Mouse (Mus musculus): ENCODE data around the gene H6pd.

The H6pd gene

GRCm38 (mm10) chr4:150006991-150007390, 1.8 kb downstream of the H6pd start:
- peaks cover 71% of the 10 kb centered on the region for H3K4me1 ChIP-seq (replicated peaks; ENCODE audit: low read depth, low read length)

DNA sequence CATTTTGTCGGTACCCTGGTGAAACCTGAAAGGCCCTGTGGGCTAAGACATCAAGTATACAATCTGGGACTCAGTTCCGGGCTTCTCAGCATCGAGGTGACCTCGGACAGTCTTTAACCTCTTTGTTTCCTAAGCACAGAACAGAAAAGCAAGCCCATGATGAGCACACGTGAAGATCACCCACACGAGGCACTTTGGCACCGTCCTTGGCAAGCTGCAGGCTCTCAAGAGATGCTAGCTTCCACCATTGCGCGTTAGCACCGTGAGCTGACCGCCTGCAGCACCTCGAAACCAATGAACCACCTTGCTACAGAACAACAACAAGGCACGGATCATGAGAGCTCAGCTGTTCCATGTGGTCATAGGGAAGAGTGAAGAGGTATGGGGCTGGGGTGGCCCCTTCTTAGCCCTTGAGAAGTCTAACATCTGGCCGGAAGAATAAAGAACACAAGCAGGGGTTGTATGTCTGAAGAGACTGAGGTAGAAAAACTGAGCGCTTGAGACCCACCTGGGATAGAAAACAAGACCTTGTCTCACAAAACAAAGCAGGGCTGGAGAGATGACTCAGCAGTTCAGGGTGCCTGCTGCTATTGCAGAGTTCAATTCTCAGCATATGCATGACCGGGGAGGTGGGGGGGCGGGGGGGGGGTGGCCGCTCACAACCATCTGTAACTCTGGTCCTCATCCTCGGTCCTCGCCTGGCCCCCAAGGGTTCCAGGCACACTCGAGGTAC, 2.5 kb downstream of the H6pd start:
- peaks cover 74% of the 10 kb centered on the region for H3K4me1 ChIP-seq (replicated peaks; ENCODE audit: low read depth, low read length)
- peaks cover 20% of the 10 kb centered on the region for H3K27me3 ChIP-seq (ENCODE audit: insufficient read depth, low read length)
- no peaks in the 10 kb centered on the region for H3K36me3 ChIP-seq (ENCODE audit: insufficient read depth, low read length)
- no peak overlapping the region for H3K4me3 ChIP-seq (replicated peaks; ENCODE audit: low read length)
- TF ChIP-seq NANOG (IDR thresholded peaks at IDR 0.05; ENCODE audit: borderline replicate concordance, low read length) (no peak), CTCF (conservative IDR thresholded peaks at IDR 0.05; ENCODE audit: low read length) (no peak), POU5F1 (IDR thresholded peaks at IDR 0.05; ENCODE audit: borderline replicate concordance, low read length) (no peak)
- no peaks in the 10 kb centered on the region for H3K9me3 ChIP-seq (ENCODE audit: low read length)

More at GRCm38 (mm10) chr4:150006991-150007390, 1.8 kb downstream of the H6pd start:
- H3K27me3 ChIP-seq (ENCODE audit: insufficient read depth, low read length): peaks cover 20% of the 10 kb centered on the region
- no peak overlapping the region for H3K4me3 ChIP-seq (replicated peaks; ENCODE audit: low read length)
- TF ChIP-seq CTCF (conservative IDR thresholded peaks at IDR 0.05; ENCODE audit: low read length) (no peak), NANOG (IDR thresholded peaks at IDR 0.05; ENCODE audit: borderline replicate concordance, low read length) (no peak), POU5F1 (IDR thresholded peaks at IDR 0.05; ENCODE audit: borderline replicate concordance, low read length) (no peak)
- H3K36me3 ChIP-seq (ENCODE audit: insufficient read depth, low read length): no peaks in the 10 kb centered on the region
- no peaks in the 10 kb centered on the region for H3K9me3 ChIP-seq (ENCODE audit: low read length)

DNA sequence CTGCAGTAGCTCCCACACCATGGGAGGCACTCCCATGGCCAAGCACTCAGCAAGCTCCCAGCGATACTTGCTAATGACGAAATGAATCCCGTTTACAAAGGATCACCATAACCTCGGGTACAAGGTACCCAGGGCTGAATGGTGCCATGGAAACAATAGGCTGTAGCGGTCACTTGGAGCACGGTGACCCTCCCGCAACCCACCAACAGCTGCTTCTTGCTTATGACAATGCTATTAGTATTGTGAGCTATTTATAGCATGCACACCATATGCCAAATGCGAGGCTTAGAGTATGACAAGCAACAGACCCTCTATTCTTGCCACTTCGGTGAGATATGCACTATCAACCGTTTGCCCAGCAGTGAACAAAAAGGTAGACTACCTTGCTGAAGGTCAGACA, 3.6 kb downstream of the H6pd start:
- peaks cover 84% of the 10 kb centered on the region for H3K4me1 ChIP-seq (replicated peaks; ENCODE audit: low read depth, low read length)
- H3K27me3 ChIP-seq (ENCODE audit: insufficient read depth, low read length): peaks cover 11% of the 10 kb centered on the region
- no peaks in the 10 kb centered on the region for H3K9me3 ChIP-seq (ENCODE audit: low read length)
- TF ChIP-seq POU5F1 (IDR thresholded peaks at IDR 0.05; ENCODE audit: borderline replicate concordance, low read length) (no peak), CTCF (conservative IDR thresholded peaks at IDR 0.05; ENCODE audit: low read length) (no peak), NANOG (IDR thresholded peaks at IDR 0.05; ENCODE audit: borderline replicate concordance, low read length) (no peak)
- H3K36me3 ChIP-seq (ENCODE audit: insufficient read depth, low read length): no peaks in the 10 kb centered on the region
- no peak overlapping the region for H3K4me3 ChIP-seq (replicated peaks; ENCODE audit: low read length)

GRCm38 (mm10) chr4:150003641-150004040, 5.2 kb downstream of the H6pd start:
- Histone ChIP-seq H3K9me3 (ENCODE audit: low read length) (no peaks in the 10 kb centered on the region), H3K4me3 (replicated peaks; ENCODE audit: low read length) (no peak overlapping the region), H3K36me3 (ENCODE audit: insufficient read depth, low read length) (no peaks in the 10 kb centered on the region), H3K27me3 (ENCODE audit: insufficient read depth, low read length) (peaks cover 7% of the 10 kb centered on the region; the same call in 1 of the 2 replicates), H3K4me1 (replicated peaks; ENCODE audit: low read depth, low read length) (peaks cover 92% of the 10 kb centered on the region)
- no peak for TF ChIP-seq NANOG (IDR thresholded peaks at IDR 0.05; ENCODE audit: borderline replicate concordance, low read length)
- no peak for TF ChIP-seq POU5F1 (IDR thresholded peaks at IDR 0.05; ENCODE audit: borderline replicate concordance, low read length)
- TF ChIP-seq CTCF (conservative IDR thresholded peaks at IDR 0.05; ENCODE audit: low read length): no peak

DNA sequence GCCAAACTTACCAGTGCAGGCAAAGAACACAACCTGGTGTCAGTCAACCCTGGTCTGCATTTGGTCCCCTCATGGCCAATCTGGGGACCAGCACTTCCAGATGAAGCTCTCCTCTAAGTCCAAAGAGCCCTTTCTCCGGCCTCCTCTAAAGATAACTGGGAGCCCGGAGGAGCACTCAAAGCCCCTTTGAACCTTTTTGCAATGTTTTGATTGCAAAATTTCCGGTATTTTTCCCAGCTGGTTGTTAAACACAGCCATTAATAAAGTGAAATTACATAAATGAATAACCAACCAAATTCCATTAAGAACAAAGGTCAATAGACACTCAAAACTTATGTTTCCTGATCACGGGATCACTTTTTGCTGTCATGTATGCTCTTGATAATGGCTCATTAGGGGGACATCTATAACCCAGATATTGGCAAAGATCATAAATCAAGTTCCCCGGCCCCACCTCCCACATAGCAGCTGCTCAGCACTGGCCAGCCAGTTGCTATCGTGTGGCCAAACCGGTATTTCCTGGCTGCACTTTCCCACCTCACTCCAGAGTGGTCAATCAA, 5.7 kb downstream of the H6pd start:
- H3K4me1 ChIP-seq (replicated peaks; ENCODE audit: low read depth, low read length): peaks cover 95% of the 10 kb centered on the region

DNA sequence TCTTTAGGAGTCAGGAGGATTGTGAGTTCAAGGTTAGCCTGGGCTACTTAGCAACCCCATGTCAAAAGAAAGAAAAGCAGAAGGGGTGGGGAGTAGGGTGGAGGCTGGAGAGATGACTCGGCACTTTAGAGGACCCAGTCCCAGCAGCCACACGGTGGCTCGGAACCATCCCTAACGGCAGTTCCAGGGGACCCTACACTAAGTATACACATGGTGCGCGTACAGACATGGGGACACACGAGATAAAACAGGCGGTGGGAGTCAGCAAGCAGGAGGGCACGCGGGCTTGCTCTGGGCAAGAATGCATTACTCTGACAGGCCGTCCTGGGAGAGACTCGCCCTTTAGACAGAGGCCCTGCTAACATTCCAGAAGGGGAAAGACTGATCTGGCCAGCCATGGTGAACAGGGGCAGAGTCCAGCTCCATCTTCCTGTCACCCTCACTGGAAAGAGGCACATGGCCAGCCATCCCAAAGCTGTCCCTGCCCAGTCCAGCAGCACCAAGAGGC, 6.7 kb downstream of the H6pd start:
- Histone ChIP-seq H3K4me1 (replicated peaks; ENCODE audit: low read depth, low read length) (peaks cover 90% of the 10 kb centered on the region), H3K36me3 (ENCODE audit: insufficient read depth, low read length) (no peaks in the 10 kb centered on the region), H3K9me3 (ENCODE audit: low read length) (no peaks in the 10 kb centered on the region), H3K4me3 (replicated peaks; ENCODE audit: low read length) (peak overlapping the region; percentile 50), H3K27me3 (ENCODE audit: insufficient read depth, low read length) (no peaks in the 10 kb centered on the region)
- TF ChIP-seq CTCF (conservative IDR thresholded peaks at IDR 0.05; ENCODE audit: low read length) (no peak), POU5F1 (IDR thresholded peaks at IDR 0.05; ENCODE audit: borderline replicate concordance, low read length) (no peak), NANOG (IDR thresholded peaks at IDR 0.05; ENCODE audit: borderline replicate concordance, low read length) (no peak)

More for the DNA sequence above, 5.7 kb downstream of the H6pd start:
- TF ChIP-seq CTCF (conservative IDR thresholded peaks at IDR 0.05; ENCODE audit: low read length) (no peak), NANOG (IDR thresholded peaks at IDR 0.05; ENCODE audit: borderline replicate concordance, low read length) (no peak), POU5F1 (IDR thresholded peaks at IDR 0.05; ENCODE audit: borderline replicate concordance, low read length) (no peak)
- no peaks in the 10 kb centered on the region for H3K36me3 ChIP-seq (ENCODE audit: insufficient read depth, low read length)
- H3K4me3 ChIP-seq (replicated peaks; ENCODE audit: low read length): no peak overlapping the region
- peaks cover 7% of the 10 kb centered on the region; the same call in 1 of the 2 replicates for H3K27me3 ChIP-seq (ENCODE audit: insufficient read depth, low read length)
- H3K9me3 ChIP-seq (ENCODE audit: low read length): no peaks in the 10 kb centered on the region

- Histone ChIP-seq H3K4me3 (replicated peaks; ENCODE audit: low read length) (peak overlapping the region; percentile 50; the same call in 1 of the 2 replicates), H3K27me3 (ENCODE audit: insufficient read depth, low read length) (no peaks in the 10 kb centered on the region), H3K9me3 (ENCODE audit: low read length) (no peaks in the 10 kb centered on the region), H3K36me3 (ENCODE audit: insufficient read depth, low read length) (no peaks in the 10 kb centered on the region), H3K4me1 (replicated peaks; ENCODE audit: low read depth, low read length) (peaks cover 88% of the 10 kb centered on the region)
- TF ChIP-seq CTCF (conservative IDR thresholded peaks at IDR 0.05; ENCODE audit: low read length) (no peak), POU5F1 (IDR thresholded peaks at IDR 0.05; ENCODE audit: borderline replicate concordance, low read length) (no peak), NANOG (IDR thresholded peaks at IDR 0.05; ENCODE audit: borderline replicate concordance, low read length) (no peak)
These were observed 7.5 kb downstream of the H6pd start for GRCm38 (mm10) chr4:150001221-150001860.

- Histone ChIP-seq H3K4me1 (replicated peaks; ENCODE audit: low read depth, low read length) (peaks cover 85% of the 10 kb centered on the region), H3K9me3 (ENCODE audit: low read length) (no peaks in the 10 kb centered on the region), H3K36me3 (ENCODE audit: insufficient read depth, low read length) (no peaks in the 10 kb centered on the region; the same call in 1 of the 2 replicates), H3K4me3 (replicated peaks; ENCODE audit: low read length) (no peak overlapping the region), H3K27me3 (ENCODE audit: insufficient read depth, low read length) (no peaks in the 10 kb centered on the region)
- TF ChIP-seq CTCF (conservative IDR thresholded peaks at IDR 0.05; ENCODE audit: low read length): no peak
- TF ChIP-seq NANOG (IDR thresholded peaks at IDR 0.05; ENCODE audit: borderline replicate concordance, low read length): no peak
- no peak for TF ChIP-seq POU5F1 (IDR thresholded peaks at IDR 0.05; ENCODE audit: borderline replicate concordance, low read length)
These were observed 8.8 kb downstream of the H6pd start for GRCm38 (mm10) chr4:149999931-150000555.

Measured in E14TG2a.4 (cell line).